Mouse (Mus musculus) MEL (cell line): ENCODE results near the gene Prrc2b. TPM values are rescaled to one million over a fixed set of nuclear protein-coding genes. Genes with fewer than 3 reads are reported as not detected.
A peak's percentile ranks its signal among the peaks of the same experiment; 100 is the strongest.

Experiments
- DNase-seq: peaks from one replicate; pipeline ENCODE4 v3.0.0; 2011; ENCODE audit warnings: low read depth, low spot score
- H3K27ac ChIP-seq: 2 replicates; pipeline ENCODE4 v1.5.1; 2012; ENCODE audit warnings: low read depth, mild to moderate bottlenecking, control low read depth, low read length, moderate library complexity; ENCODE audit not compliant: control insufficient read depth
- H3K27me3 ChIP-seq, 2 experiments: fragments of 150-350 bp in 1 of 2; sonication (generic) in 1 of 2; 2 replicates each; pipeline ENCODE4 v1.6.1; 2012; ENCODE audit warnings: low read length in 2 of 2, mild to moderate bottlenecking in 2 of 2, improper control_type of control experiment in 1 of 2, moderate library complexity in 1 of 2; ENCODE audit not compliant: insufficient read depth in 2 of 2, control insufficient read depth in 1 of 2
- H3K36me3 ChIP-seq, 2 experiments: 2 replicates each; pipeline ENCODE4 v1.6.1; 2012 to 2014; ENCODE audit warnings: low read length in 2 of 2, improper control_type of control experiment in 1 of 2, inconsistent platforms in 1 of 2, mild to moderate bottlenecking in 1 of 2; ENCODE audit not compliant: insufficient read depth in 2 of 2, control insufficient read depth in 1 of 2
- H3K4me1 ChIP-seq, 2 experiments: fragments of 150-350 bp in 1 of 2; sonication (generic) in 1 of 2; 2 replicates each; pipeline ENCODE4 v1.6.1; 2012; ENCODE audit warnings: low read length in 2 of 2, improper control_type of control experiment in 1 of 2, mild to moderate bottlenecking in 1 of 2; ENCODE audit not compliant: insufficient read depth in 2 of 2, control insufficient read depth in 1 of 2
- H3K4me3 ChIP-seq, 2 experiments: fragments of 150-350 bp in 1 of 2; sonication (generic) in 1 of 2; 2 replicates each; pipeline ENCODE4 v1.5.1; 2012; ENCODE audit warnings: low read depth in 2 of 2, low read length in 2 of 2, mild to moderate bottlenecking in 2 of 2, moderate library complexity in 2 of 2, control low read depth in 1 of 2, improper control_type of control experiment in 1 of 2; ENCODE audit not compliant: control insufficient read depth in 1 of 2, insufficient read depth in 1 of 2
- H3K79me2 ChIP-seq: 2 replicates; pipeline ENCODE4 v1.6.1; 2012; ENCODE audit warnings: mild to moderate bottlenecking, low read length, moderate library complexity; ENCODE audit not compliant: control insufficient read depth, poor library complexity, insufficient read depth
- H3K9ac ChIP-seq: 2 replicates; pipeline ENCODE4 v1.6.1; 2012; ENCODE audit warnings: low read depth, mild to moderate bottlenecking, control low read depth, low read length, moderate library complexity; ENCODE audit not compliant: control insufficient read depth, poor library complexity, severe bottlenecking
- H3K9me3 ChIP-seq: fragments of 150-350 bp; sonication (generic); replicated peaks from 2 replicates; pipeline ENCODE4 v1.6.1; 2012; ENCODE audit warnings: mild to moderate bottlenecking, low read length, improper control_type of control experiment, moderate library complexity; ENCODE audit not compliant: insufficient read depth
- CHD1 ChIP-seq: IDR thresholded peaks from 2 replicates; pipeline ENCODE4 v1.6.1; 2012; ENCODE audit warnings: low read depth, mild to moderate bottlenecking, inconsistent platforms, low read length, improper control_type of control experiment
- CTCF ChIP-seq, 3 experiments: IDR thresholded peaks in 2 of 3; conservative IDR thresholded peaks in 1 of 3; 2 replicates each; pipeline ENCODE4 v1.5.1; 2011 to 2012; ENCODE audit warnings: low read length in 3 of 3, low read depth in 2 of 3, mild to moderate bottlenecking in 2 of 3, improper control_type of control experiment in 1 of 3, inconsistent platforms in 1 of 3, mixed read lengths in 1 of 3, moderate library complexity in 1 of 3; ENCODE audit not compliant: control insufficient read depth in 1 of 3, insufficient read depth in 1 of 3, poor library complexity in 1 of 3, severe bottlenecking in 1 of 3
- E2F4 ChIP-seq: IDR thresholded peaks from 2 replicates; pipeline ENCODE4 v1.6.1; 2011; ENCODE audit warnings: low read depth, low read length, improper control_type of control experiment, borderline replicate concordance
- ELF1 ChIP-seq: IDR thresholded peaks from 2 replicates; pipeline ENCODE4 v1.6.1; 2014; ENCODE audit warnings: low read depth, mild to moderate bottlenecking, inconsistent platforms, low read length, improper control_type of control experiment, moderate library complexity
- EP300 ChIP-seq, 2 experiments: IDR thresholded peaks; 2 replicates each; pipeline ENCODE4 v1.6.1; 2011; ENCODE audit warnings: improper control_type of control experiment in 2 of 2, low read length in 2 of 2, low read depth in 1 of 2, mild to moderate bottlenecking in 1 of 2
- GABPA ChIP-seq: IDR thresholded peaks from 2 replicates; pipeline ENCODE4 v1.6.1; 2012; ENCODE audit warnings: low read depth, mild to moderate bottlenecking, inconsistent platforms, low read length, improper control_type of control experiment, moderate library complexity
- GATA1 ChIP-seq: IDR thresholded peaks from 2 replicates; pipeline ENCODE4 v1.6.1; 2011; ENCODE audit warnings: low read depth, low read length, improper control_type of control experiment
- JUND ChIP-seq: IDR thresholded peaks from 2 replicates; pipeline ENCODE4 v1.6.1; 2011; ENCODE audit warnings: low read depth, mild to moderate bottlenecking, improper control_type of control experiment, low read length
- KAT2A ChIP-seq: conservative IDR thresholded peaks from 2 replicates; pipeline ENCODE4 v1.6.1; 2012; ENCODE audit warnings: low read depth, low read length, improper control_type of control experiment, inconsistent platforms
- MAX ChIP-seq: IDR thresholded peaks from 2 replicates; pipeline ENCODE4 v1.6.1; 2011; ENCODE audit warnings: low read length, improper control_type of control experiment
- MAZ ChIP-seq: IDR thresholded peaks from 2 replicates; pipeline ENCODE4 v1.6.1; 2012; ENCODE audit warnings: low read depth, mild to moderate bottlenecking, inconsistent platforms, low read length, improper control_type of control experiment
- MEF2A ChIP-seq: IDR thresholded peaks from 2 replicates; pipeline ENCODE4 v1.6.1; 2014; ENCODE audit warnings: low read depth, mild to moderate bottlenecking, inconsistent platforms, low read length, improper control_type of control experiment; ENCODE audit not compliant: poor library complexity, insufficient replicate concordance, severe bottlenecking; ENCODE audit errors: extremely low read depth
- MXI1 ChIP-seq: IDR thresholded peaks from 2 replicates; pipeline ENCODE4 v1.6.1; 2011; ENCODE audit warnings: mild to moderate bottlenecking, low read depth, low read length, improper control_type of control experiment
- MYC ChIP-seq: IDR thresholded peaks from 2 replicates; pipeline ENCODE4 v1.6.1; 2011; ENCODE audit warnings: low read depth, mild to moderate bottlenecking, low read length, improper control_type of control experiment, moderate library complexity
- NELFE ChIP-seq: IDR thresholded peaks from 2 replicates; pipeline ENCODE4 v1.6.1; 2011; ENCODE audit warnings: low read depth, low read length, improper control_type of control experiment
- POLR2AphosphoS2 ChIP-seq: IDR thresholded peaks from 2 replicates; pipeline ENCODE4 v1.6.1; 2011; ENCODE audit warnings: low read length, improper control_type of control experiment
- POLR2AphosphoS5 ChIP-seq: IDR thresholded peaks from 2 replicates; pipeline ENCODE4 v1.6.1; 2012; ENCODE audit warnings: low read depth, borderline replicate concordance, mild to moderate bottlenecking, inconsistent platforms, low read length, moderate library complexity, mixed read lengths
- RAD21 ChIP-seq: IDR thresholded peaks from 2 replicates; pipeline ENCODE4 v1.6.1; 2011; ENCODE audit warnings: mild to moderate bottlenecking, low read depth, low read length, improper control_type of control experiment
- RCOR1 ChIP-seq: IDR thresholded peaks from 2 replicates; pipeline ENCODE4 v1.6.1; 2012; ENCODE audit warnings: low read depth, mild to moderate bottlenecking, inconsistent platforms, low read length, improper control_type of control experiment
- SIN3A ChIP-seq: IDR thresholded peaks from 2 replicates; pipeline ENCODE4 v1.6.1; 2012; ENCODE audit warnings: low read length, improper control_type of control experiment, inconsistent platforms
- TAL1 ChIP-seq: IDR thresholded peaks from 2 replicates; pipeline ENCODE4 v1.6.1; 2012; ENCODE audit warnings: mild to moderate bottlenecking, inconsistent platforms, low read length, moderate library complexity, mixed read lengths
- TCF12 ChIP-seq: IDR thresholded peaks from 2 replicates; pipeline ENCODE4 v1.6.1; 2014; ENCODE audit warnings: low read depth, mild to moderate bottlenecking, inconsistent platforms, low read length, improper control_type of control experiment, moderate library complexity
- UBTF ChIP-seq: IDR thresholded peaks from 2 replicates; pipeline ENCODE4 v1.6.1; 2012; ENCODE audit warnings: low read depth, mild to moderate bottlenecking, inconsistent platforms, low read length, improper control_type of control experiment, moderate library complexity, borderline replicate concordance; ENCODE audit not compliant: insufficient read depth
- USF1 ChIP-seq: IDR thresholded peaks from 2 replicates; pipeline ENCODE4 v1.6.1; 2014; ENCODE audit warnings: low read depth, mild to moderate bottlenecking, inconsistent platforms, low read length, improper control_type of control experiment, moderate library complexity
- USF2 ChIP-seq, 2 experiments: IDR thresholded peaks; 2 replicates each; pipeline ENCODE4 v1.6.1; 2011 to 2012; ENCODE audit warnings: improper control_type of control experiment in 2 of 2, low read length in 2 of 2, borderline replicate concordance in 1 of 2, inconsistent platforms in 1 of 2, low read depth in 1 of 2, mild to moderate bottlenecking in 1 of 2; ENCODE audit not compliant: insufficient read depth in 1 of 2
- ZC3H11A ChIP-seq: IDR thresholded peaks from 2 replicates; pipeline ENCODE4 v1.6.1; 2012; ENCODE audit warnings: low read depth, mild to moderate bottlenecking, inconsistent platforms, low read length, improper control_type of control experiment
- ZMIZ1 ChIP-seq: IDR thresholded peaks from 2 replicates; pipeline ENCODE4 v1.6.1; 2012; ENCODE audit warnings: low read depth, mild to moderate bottlenecking, inconsistent platforms, low read length, improper control_type of control experiment, moderate library complexity
- ZNF384 ChIP-seq: IDR thresholded peaks from 2 replicates; pipeline ENCODE4 v1.6.1; 2012; ENCODE audit warnings: low read depth, mild to moderate bottlenecking, inconsistent platforms, low read length, improper control_type of control experiment
- polyA plus RNA-seq, 2 experiments: library from polyadenylated mRNA; stranded (reverse) in 1 of 2; unstranded in 1 of 2; fragments of >175 nt in 1 of 2; fragments of >200 nt in 1 of 2; gene quantifications; 2 replicates each; pipeline versions ENCODE4 v1.2.1 to v1.2.4; 2012; ENCODE audit warnings: low replicate concordance in 2 of 2, low read depth in 1 of 2; ENCODE audit not compliant: insufficient read length in 2 of 2, insufficient read depth in 1 of 2, missing spikeins in 1 of 2
- total RNA-seq: library from RNA; depleted of rRNA; stranded (reverse); fragments of 300-350 nt; gene quantifications from 2 replicates; pipeline ENCODE4 v1.2.3, GENCODE M21; 2012

Prrc2b gene
- total and polyA plus RNA-seq, 3 experiments: 14.8 to 42.9 (median 42.2) TPM

DNA sequence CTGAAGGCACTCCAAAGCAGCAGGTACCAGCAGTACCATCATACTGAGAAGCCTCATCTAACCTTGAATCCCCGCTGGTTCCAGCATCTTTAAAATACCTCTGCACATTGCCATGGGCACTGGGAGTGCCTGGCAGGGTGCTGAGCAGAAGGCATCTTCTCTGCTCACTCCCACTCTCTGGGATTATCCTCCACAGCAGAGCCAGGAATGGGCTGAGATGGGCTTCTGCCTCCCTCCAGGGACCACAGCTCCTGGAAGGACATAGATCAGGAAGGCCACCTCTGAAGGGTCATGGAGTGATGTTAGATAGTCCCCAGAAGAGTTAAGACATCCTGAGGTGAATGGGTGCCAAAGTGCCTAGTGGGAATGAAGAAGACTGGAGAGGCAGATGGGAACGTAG lies 38.3 kb upstream of the Prrc2b start:
- Histone ChIP-seq H3K36me3 (no peaks in the 10 kb centered on the region), H3K4me1 (peaks cover 7 to 12% of the 10 kb centered on the region in 2 experiments; a peak in 3 of 4 replicates), H3K79me2 (no peaks in the 10 kb centered on the region), H3K27ac (no peak overlapping the region), H3K9me3 (no peaks in the 10 kb centered on the region), H3K4me3 (no peak overlapping the region)
- DNase-seq: no peak
- no peak for TF ChIP-seq ZNF384
- no peak for TF ChIP-seq MAX
- no peak for TF ChIP-seq ELF1
- no peak for TF ChIP-seq CHD1
- TF ChIP-seq KAT2A: no peak
- TF ChIP-seq GABPA: no peak
- TF ChIP-seq RCOR1: no peak
- TF ChIP-seq UBTF: no peak
- no peak for TF ChIP-seq E2F4
- no peak for TF ChIP-seq MYC
- TF ChIP-seq, all 39 proteins: peak for 0
- Histone ChIP-seq H3K9ac (no peak overlapping the region), H3K27me3 (no peaks in the 10 kb centered on the region)

DNA sequence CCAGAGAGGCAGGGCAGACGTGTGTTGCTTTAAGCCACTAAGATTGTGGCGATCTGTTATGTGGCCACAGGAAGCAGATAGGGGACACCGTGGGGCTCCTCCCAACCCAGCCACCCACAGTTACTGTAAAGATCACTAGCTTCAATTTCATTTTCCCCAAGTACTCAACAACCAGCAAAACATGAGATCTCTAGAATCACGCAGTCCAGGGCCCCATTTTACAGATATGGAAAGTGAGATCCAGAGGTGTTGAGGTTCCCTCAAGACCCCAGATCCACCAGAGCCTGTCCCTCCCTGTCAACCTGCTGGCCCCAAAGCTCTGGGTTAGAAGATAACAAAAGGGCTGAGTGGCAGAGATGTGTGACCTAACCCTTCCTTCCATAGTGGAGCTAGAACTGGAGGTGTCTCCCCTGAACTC lies 35.0 kb upstream of the Prrc2b start:
- Histone ChIP-seq H3K27ac (peak overlapping the region; percentile 34), H3K79me2 (no peaks in the 10 kb centered on the region), H3K9me3 (no peaks in the 10 kb centered on the region), H3K4me1 (peaks cover 7 to 14% of the 10 kb centered on the region in 2 experiments; a peak in 3 of 4 replicates), H3K36me3 (no peaks in the 10 kb centered on the region), H3K4me3 (no peak overlapping the region), H3K9ac (no peak overlapping the region), H3K27me3 (no peaks in the 10 kb centered on the region)
- DNase-seq: peak; percentile 47
- TF ChIP-seq MAZ (no peak), KAT2A (no peak), MXI1 (no peak), MEF2A (no peak), MYC (no peak), RAD21 (no peak), POLR2AphosphoS2 (no peak), SIN3A (no peak), USF1 (no peak), NELFE (no peak), ZMIZ1 (no peak), EP300 (IDR thresholded peaks at IDR 0.05; ENCODE audit: low read depth in 1 of 2, low read length in 2 of 2) (peak; percentile 57 to 60; a peak in 3 of 4 replicates), TCF12 (no peak), ZC3H11A (no peak), TAL1 (peak; percentile 33; the same call in 1 of the 2 replicates), POLR2AphosphoS5 (no peak), UBTF (no peak), RCOR1 (peak; percentile 25; the same call in 1 of the 2 replicates), JUND (no peak), USF2 (IDR thresholded peaks at IDR 0.05; ENCODE audit: borderline replicate concordance in 1 of 2, insufficient read depth in 1 of 2, low read depth in 1 of 2, low read length in 2 of 2) (no peak), GATA1 (peak; percentile 38; the same call in 1 of the 2 replicates), CTCF (IDR thresholded peaks at IDR 0.05 in 2 of 3, conservative IDR thresholded peaks at IDR 0.05 in 1 of 3; ENCODE audit: control insufficient read depth in 1 of 3, insufficient read depth in 1 of 3, low read depth in 2 of 3, low read length in 3 of 3, poor library complexity in 1 of 3, severe bottlenecking in 1 of 3) (no peak)
- TF ChIP-seq, all 39 proteins: peak for 4
